Mouse (Mus musculus) CH12F3 (cell line): ENCODE data around the gene Tbx19.

ENCODE experiments used
- in situ Hi-C: fragments of 300-500 bp; cut with MboI; formaldehyde crosslinking; loops from 2 replicates; pipeline ENCODE4 v1.14.3; 2020; ENCODE audit warnings: low sequenced_read_pairs

The Tbx19 gene

GRCm38 (mm10) chr1:165160723-165161405 is at the start of gene Tbx19:
Gene Tbx19, minus strand, starts transcription at chr1:165160773.
- in situ Hi-C loops, result no loop called here

- in situ Hi-C loops, result no loop called here
Observed at GRCm38 (mm10) chr1:165205591-165205990, 45.0 kb upstream of the Tbx19 start.

GRCm38 (mm10) chr1:165203488-165204035 is 43.0 kb upstream of the Tbx19 start:
- in situ Hi-C loops, result no loop called here

DNA sequence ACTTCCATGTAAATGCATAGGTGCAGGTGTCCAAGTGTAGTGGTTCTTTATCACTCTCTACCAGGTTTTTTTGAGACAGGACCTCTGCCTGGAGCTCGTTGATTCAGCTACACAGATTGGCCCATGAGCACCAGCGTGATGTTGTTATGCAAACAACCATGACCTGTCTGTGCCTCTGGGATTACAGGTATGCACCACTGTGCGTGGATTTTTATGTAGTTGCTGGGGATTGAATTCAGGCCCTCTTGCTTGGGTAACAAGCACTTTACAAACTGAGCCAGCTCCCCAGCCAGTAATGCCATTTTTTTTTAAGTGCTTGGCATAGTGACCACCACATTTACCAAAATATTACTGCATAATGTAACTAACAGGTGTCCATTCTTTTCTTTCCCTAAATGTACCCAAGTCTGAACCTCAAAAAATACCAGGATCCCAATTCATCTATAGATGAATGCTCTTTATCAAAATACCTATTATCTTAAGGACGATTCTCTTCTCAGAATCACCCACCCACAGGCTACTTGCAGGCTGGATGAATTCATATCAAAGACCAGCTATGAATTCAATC is 41.0 kb upstream of the Tbx19 start:
- in situ Hi-C loops, result no loop called here

- in situ Hi-C loops, result no loop called here
Observed at GRCm38 (mm10) chr1:165200748-165201147, 40.2 kb upstream of the Tbx19 start.

- in situ Hi-C loops, result no loop called here
Observed at GRCm38 (mm10) chr1:165199639-165200038, 39.1 kb upstream of the Tbx19 start.

DNA sequence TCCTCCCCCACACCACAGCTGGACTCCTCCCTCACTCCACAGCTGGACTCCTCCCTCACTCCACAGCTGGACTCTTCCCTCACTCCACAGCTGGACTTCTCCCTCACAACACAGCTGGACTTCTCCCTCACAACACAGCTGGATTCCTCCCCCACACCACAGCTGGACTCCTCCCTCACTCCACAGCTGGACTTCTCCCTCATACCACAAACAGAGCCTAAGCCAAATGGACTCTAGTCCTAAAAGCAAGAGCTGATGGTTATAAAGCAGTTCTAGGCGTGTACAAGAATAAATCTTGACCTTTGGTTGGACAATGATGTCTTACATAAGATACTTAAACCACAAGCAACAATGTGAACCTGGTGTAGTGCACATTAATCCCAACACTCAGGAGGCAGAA is 38.4 kb upstream of the Tbx19 start:
- in situ Hi-C loops, result no loop called here

DNA sequence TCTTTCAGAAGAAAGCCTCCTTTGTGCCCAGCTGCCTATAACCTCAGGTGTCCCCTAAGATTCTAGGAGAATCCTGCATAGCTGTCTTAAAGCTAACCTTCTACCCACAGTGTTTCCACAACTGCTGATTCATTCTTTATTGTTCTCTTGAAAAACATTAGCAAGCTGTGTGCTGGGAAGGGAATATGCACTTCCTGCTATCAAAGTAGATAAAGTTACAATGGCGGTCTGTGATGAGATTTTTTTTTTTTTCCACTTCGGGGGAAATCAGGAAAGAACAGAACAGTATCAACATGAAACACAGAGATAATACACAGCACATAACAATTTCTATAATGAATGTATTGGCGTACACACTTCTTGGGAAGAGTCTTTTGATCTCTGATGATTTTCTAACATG is 37.3 kb upstream of the Tbx19 start:
- in situ Hi-C loops, result no loop called here

DNA sequence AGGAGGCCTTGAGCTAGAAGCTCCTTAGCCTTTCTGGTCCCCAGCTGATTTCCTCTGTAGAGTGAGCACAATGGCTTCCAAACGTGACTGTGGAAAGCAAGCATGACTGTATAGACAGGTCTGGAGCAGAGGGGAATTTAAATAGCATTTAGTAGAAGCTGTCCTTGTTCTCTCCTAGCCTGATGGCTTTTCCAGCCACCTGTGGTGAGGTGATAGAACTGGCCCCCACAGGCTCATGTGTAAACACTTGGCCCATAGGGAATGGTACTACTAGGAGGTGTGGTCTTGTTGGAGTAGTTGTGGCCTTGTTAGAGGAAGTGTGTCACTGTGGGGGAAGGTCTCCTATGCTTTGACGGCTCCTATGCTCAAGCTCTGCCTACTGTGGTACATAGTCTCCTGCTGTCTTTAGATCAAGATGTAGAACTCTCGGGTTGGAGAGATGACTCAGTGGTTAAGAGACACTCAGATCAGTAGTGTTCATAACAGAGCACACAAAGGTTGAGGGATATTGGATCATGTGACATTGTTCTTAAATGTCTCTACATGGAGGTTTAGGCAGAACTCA is 34.9 kb upstream of the Tbx19 start:
- in situ Hi-C loops, result no loop called here

- in situ Hi-C loops, result no loop called here
Observed at GRCm38 (mm10) chr1:165194662-165195013, 34.1 kb upstream of the Tbx19 start.

GRCm38 (mm10) chr1:165193880-165194661 is 33.5 kb upstream of the Tbx19 start, which contains the start of gene Sft2d2:
Gene Sft2d2, minus strand, starts transcription at chr1:165194438.
- in situ Hi-C loops, result no loop called here

DNA sequence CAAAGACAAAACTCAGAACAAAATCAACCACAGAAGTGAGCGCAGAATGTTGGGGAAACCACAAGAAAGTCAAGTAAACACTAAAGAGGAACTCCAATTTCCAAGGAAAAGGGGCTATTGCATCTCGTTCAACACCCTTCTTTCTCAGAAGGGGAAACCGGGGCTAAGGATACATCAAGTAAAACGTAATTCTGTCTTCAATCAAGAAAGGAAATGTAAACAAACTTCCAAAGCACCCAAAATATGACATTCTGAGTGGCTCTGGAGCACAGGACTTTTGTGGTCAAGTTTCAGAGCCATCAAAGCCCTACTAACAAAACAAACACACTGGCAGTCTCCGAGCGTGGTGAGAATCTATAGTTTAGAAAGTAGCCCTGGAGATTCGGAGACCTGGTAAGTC is 32.9 kb upstream of the Tbx19 start:
- in situ Hi-C loops, result no loop called here

DNA sequence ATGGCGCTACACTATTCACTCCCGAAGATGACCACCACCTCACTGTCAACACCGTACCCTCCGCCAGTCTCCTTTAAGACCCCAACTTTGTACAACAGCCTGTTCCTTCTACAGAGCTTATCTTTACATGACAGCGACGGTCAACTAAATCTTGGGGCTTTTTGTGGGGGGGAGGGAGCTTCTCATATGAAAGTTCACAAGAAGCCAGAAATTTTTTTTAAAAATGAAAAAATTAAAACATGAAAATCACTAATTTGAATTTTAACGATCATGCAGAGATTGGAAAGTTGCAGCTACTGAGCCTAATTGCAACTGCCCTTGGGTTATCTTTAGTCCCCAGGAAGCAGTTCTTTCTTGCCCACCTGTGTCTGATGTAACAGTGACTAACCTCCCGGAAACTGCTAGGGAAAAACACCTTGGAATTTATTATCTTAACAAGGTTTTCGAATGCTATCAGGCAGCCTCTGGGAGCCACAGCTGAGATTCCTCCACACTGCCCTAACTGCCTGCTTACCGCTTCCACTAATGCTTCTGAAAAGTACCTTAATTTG is 32.2 kb upstream of the Tbx19 start:
- in situ Hi-C loops, result no loop called here

DNA sequence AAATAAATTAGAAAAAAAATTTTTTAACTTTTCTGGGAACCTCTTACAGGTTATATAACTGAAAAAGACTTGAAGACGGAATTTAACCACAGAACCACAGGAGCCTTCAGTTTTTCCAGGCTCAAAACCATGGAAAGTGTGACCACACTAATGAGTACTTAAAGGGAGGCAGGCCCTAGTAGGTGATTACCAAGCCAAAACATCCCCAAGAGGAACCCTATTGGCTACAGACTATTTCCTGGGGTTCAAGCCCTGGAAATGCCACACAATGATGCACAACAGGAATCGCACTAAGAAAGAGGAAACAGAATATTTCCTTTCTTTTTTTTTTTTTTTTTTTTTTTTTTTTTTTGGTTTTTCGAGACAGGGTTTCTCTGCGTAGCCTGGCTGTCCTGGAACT is 31.5 kb upstream of the Tbx19 start:
- in situ Hi-C loops, result no loop called here

DNA sequence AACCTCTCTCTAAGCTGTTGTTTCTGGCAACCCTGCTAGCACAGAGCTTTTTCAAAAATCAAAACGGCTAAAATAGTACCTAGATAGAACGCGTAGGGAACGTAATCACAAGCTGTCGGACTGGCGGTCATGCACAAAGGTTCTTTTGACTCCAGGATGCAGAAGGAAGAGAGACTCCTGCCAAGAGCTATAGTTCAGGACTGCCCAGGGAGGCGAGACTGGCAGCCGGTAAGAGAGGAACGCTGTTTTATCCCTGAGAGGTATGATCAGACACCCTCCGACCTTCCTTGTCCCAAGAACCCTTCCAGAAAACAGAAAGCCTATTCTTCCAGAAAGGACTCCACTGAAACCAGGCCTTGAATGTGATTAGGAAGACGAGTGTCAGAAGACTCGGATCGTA is 31.0 kb upstream of the Tbx19 start:
- in situ Hi-C loops, result no loop called here

DNA sequence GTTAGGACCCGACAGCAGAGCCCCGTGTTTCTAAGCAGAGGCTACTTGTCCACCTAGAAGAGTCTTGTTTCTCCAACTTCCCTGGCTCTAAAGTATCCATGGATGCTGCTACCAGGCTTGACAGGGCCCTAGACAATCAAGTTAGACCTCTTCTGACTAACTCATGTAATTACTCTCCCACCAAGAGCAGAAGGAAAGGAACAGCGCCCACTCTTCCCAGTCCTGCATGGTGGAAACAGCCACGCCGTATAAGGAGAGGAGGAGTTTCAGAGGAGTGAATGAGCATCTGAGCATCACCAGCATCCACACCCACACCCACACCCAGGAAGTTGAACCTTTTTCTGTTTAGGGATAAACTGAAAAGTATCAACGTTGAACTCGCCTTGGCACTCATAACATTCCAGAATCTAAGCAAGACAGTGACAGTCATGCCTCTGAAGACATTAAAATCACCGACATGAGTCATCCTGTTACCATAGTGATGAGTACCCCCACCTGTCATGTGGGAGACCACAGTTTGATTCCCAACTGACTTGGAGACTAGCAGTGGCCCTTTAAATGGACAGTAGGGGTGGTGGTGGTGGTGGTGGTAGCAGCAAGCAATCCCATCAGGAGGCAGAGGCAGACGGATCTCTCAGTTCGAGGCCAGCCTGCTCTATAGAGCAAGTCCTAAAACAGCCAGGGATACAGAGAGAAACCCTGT is 30.1 kb upstream of the Tbx19 start:
- in situ Hi-C loops, result no loop called here

GRCm38 (mm10) chr1:165190068-165190467 is 29.5 kb upstream of the Tbx19 start:
- in situ Hi-C loops, result no loop called here

DNA sequence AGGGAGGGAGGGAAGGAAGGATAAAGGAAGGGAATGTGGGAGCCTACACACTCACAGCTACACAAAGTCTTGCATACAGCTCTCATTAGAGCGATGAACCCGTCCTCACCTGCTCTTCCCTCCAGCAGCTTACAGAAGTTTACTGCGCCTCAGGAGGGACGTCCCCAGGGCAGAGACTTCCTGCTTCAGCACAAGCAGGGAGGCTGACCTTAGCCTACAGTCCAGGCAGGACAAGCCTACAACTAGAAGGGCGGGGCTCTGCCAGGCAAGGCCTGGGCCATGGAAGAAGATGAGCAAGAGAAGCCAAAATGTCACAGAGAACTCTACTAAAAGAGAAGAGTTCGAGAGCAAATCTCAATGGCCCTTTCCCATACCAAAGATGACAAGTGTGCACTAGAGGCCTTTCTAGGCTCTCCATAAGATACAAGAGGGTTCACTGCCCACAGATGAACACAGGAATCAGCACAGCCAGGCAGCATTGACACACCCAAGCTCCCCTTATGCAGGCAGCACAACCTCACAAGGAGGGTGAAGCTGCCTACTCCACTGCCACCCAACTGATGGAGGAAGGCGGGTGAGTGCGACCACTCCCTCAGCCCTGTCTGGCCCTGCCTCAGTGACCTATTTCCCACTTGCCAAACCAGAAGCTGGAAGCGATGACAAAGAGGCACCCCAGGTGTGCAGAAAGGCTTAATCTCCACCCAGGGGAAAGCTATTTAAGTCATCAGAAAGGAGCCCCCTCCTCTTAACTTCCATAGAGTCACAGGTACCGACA is 28.4 kb upstream of the Tbx19 start:
- in situ Hi-C loops, result no loop called here

GRCm38 (mm10) chr1:165187357-165187756 is 26.8 kb upstream of the Tbx19 start:
- in situ Hi-C loops, result no loop called here

DNA sequence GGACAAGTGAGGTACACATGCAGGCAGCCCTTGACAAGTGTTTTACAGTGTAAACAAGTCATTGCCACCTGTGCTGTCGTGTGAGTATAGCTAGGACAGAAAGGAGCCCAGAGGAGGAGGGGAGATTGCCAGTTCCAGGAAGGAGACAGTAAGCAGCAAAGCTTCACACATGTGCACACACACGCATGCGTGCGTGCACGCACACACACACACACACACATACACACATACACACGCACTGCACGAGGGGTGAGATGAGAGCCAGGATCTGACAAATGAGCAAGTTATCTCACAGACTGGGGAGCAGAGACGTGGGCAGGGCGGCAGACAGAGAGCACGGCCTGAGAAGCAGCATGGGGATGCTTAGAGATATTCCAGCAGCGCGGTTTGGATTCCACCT is 25.9 kb upstream of the Tbx19 start:
- in situ Hi-C loops, result no loop called here
